Mouse (Mus musculus): ENCODE results near the gene Aicda.
"Not testable (repeated sequence)": the region's sequence is repeated elsewhere in the genome, so short reads cannot be mapped to it uniquely, and the experiment has no call there.

The Aicda gene

DNA sequence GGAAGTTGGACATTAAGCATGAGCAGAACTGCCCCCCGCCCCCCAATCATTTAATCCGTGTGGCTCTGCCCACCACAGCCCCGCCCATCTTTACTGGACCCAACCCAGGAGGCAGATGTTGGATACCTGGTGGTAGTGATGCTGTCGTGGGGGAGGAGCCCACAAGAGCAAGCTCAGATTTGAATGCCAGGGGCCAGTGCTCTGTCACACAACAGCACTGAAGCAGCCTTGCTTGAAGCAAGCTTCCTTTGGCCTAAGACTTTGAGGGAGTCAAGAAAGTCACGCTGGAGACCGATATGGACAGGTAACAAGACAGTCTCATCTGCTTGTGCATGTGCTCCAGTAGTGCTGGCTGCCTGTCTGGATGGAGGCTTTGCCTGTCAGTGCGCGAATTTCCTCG lies at the start of gene Aicda:
Gene Aicda (plus strand): TSS at position 196 of the 400 bp plus-strand sequence.
- DNase-seq (ENCODE audit: low spot score), result no peak

DNA sequence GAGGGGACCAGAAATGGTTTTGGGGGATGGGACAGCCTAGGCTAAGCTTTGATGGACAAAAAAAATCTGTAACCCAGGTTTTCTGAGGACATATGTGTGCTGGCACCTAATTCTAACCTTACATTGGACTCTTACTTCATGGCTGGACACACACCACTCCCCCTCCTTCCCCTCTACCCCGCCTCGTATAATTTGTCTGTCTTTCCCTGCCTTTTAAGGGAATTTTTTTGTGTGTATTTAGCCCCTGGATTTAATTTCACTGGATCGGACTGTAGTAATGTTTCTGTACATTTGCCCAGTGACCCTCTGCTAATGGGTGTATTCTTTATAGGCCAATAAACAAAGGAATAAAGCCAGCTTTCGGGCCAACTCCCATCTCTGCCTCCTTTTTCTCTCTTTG lies 48.6 kb upstream of the Aicda start:
- DNase-seq (ENCODE audit: low spot score), result no peak

DNA sequence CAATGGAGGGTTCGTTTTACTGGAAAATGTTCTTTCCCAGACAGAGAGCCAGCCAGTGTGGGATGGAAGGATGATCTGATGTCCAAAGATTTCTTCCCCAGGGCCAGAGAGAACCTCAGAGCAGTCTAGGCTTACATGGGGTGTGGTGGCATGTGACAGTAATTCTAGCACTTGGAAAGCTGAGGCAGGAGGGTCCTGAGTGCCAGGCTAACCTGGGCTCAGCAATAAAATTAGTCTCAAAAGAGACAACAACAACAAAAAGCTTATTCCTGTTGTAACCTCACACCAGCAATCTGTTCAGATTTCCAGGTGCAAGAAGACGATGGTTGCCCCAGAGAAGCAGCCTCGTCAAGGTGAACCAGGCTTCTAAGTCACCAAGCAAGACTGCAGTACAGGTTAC lies 48.1 kb upstream of the Aicda start, which contains the start of gene Mfap5:
Gene Mfap5 (plus strand): TSS at position 301 of the 400 bp plus-strand sequence.
- DNase-seq (ENCODE audit: low spot score), result no peak

DNA sequence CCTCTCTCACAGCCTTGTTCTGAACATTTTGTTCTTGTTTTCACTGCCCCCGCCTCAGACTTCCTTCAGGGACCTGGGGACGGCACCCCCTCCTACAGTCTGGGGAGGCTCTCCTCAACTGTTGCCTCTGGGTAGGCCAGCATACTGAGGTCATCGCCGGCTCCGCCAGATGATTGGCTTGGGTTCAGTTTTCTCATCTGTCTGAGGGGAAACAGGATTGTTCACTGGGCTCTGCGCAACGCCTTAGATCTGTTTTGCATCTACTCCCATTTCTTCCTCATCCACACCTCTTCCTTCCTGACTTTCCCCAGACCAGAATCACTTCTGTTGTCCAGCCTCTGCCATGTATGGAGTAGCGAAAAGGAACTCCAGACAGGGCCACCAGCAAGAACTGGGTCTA lies 45.1 kb upstream of the Aicda start:
- DNase-seq (ENCODE audit: low spot score), result no peak

DNA sequence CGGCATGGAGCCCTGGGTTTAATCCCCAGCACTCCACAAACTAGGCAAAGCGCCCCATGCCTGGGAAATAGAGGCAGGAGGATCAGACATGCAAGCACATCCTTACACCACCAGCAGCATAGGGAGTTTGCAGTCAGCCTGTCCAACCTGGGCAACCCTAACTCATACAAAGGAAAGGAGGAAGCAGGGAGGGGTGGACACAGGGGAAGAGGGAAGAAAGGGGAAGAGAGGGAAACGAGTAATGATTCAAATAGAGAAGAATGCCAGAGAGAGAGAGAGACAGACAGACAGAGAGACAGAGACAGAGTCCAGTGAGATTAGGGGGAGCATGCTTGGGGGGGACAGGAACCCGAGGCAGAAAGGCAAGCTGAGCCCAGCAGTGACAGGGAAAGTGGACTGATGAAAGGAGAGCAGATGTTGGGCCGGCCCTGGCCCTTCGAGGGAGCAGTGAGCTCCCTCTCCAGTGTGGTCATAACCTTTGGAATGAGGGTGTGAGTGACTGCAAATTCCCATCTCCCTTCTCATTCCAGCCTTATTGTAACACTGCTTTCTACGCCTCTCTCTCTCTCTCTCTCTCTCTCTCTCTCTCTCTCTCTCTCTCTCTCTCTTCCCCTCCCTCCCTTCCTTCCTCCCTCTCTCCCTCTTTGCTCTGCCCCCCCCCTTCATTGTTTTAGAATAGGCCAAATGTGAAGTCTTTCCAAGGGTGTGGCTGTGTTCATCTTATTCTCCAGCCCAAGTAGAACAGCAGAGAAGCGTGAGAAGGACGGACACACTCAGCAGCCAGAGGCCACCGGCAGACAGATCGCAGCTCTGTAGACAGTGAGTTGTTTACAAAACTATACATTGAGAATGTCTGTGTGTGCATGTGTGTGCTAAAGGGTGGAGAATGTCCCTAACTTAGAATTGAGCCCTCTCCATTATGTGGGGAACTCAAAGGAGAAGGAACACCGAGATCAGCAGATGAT lies 40.4 kb upstream of the Aicda start:
- no peak for DNase-seq (ENCODE audit: low spot score)

DNA sequence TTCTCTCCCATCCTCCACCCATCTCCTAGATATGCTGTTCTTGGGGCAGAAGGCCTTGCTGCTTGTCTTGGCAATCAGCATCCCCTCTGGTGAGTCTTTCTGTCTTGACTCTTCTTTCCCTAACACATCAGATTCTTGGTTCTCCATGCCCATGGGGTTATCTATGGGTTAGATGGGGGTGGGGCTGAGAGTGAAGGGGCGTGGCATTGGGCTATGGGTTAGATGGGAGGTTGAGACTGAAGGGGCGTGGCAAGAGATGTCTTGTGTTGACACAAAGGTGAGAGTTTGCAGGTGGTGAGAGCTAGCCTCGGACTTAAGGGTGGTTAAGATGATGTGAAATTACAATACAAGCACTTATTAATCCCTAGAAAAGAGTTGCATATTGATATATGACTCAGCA lies 39.3 kb upstream of the Aicda start:
- DNase-seq (ENCODE audit: low spot score), result no peak

DNA sequence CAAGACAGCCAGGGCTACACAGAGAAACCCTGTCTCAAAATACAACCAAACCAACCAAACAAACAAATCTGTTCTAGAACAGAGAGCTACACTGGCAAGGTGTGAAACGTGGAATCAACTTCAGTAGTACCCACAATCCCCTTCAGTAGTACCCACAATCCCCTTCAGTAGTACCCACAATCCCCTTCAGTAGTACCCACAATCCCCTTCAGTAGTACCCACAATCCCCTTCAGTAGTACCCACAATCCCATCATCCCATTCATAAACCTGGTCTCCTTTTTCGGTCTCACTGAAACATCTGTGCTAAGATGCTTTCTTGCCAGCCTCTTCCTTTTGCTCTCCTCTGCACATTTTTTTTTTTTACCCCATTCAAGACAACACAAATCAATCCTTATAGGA lies 37.8 kb upstream of the Aicda start:
- not testable (repeated sequence) for DNase-seq (ENCODE audit: low spot score)

DNA sequence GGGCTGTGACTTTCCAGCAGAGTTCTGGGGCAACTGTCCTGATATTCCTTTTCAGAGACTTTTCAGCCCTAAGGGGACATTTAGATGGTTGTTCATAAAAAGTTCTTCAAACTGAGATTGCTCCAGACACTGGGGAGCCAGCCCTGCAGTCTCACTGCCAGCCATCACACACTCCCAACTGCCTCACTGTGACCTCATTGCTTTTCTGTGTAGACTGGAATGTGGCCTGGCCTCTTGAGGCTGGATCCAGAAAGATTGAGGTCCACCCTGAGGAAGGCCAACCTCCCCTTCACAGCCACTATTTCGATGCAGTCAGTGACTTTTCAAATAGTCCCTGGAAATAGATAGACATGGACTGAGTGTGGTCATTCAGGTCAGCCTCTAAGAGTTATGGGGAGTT lies 35.9 kb upstream of the Aicda start:
- no peak for DNase-seq (ENCODE audit: low spot score)

DNA sequence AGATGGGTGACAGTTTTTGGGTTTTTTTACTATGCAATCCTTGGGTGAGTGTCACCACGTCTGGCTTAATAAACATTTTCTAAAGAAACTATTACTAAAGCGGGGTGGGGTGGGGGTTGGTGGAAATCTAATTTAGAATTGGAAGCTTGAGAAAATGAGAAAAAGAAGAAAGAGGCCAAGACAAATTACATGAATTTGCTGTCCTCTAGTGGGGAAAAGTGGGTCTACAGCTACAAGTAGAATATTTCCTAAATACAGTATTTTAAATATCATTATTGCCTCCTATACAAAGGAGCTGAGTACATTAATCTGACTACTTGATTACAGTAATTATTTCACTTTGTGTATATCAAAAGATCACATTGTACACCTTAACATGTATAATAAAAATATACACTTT lies 34.2 kb upstream of the Aicda start:
- DNase-seq (ENCODE audit: low spot score), result peak; percentile 52

DNA sequence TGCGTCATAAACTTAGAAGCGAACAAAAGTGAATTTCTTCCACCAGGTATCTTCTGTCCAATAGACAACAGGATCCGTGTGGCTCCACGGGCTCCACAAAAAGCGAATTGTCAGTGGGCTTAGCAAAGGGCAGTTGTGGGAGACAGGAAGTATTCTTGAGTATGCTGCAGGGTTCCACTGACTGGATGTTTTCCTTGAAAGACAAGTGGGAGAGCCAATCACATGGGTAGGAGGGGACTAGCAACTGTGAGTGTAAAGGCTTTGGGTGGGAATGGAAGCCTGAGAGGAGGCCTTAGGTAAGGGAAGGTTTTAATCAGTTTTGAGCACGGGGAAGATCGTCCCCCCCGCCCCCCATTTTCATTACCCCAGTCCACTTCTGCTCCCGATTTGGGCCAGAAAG lies 31.0 kb upstream of the Aicda start:
- no peak for DNase-seq (ENCODE audit: low spot score)

DNA sequence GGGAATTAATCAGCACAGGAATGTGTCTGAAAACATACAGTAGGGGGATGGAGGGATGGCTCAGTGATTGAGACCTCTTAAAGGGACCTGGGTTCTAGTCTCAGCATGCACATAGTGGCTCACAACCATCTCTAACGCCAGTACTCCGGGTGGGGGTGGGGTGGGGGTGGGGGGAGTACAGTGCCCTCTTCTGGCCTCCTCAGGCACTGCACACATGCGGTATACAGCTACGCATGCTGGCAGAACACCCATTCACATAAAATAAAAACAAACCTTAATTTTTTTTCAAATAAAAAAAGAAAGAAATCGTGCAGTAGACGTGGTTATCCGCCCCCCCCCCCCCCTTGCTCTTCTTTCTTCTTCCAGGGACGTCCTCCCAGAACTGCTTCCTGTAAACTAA lies 30.3 kb upstream of the Aicda start:
- DNase-seq (ENCODE audit: low spot score), result no peak

DNA sequence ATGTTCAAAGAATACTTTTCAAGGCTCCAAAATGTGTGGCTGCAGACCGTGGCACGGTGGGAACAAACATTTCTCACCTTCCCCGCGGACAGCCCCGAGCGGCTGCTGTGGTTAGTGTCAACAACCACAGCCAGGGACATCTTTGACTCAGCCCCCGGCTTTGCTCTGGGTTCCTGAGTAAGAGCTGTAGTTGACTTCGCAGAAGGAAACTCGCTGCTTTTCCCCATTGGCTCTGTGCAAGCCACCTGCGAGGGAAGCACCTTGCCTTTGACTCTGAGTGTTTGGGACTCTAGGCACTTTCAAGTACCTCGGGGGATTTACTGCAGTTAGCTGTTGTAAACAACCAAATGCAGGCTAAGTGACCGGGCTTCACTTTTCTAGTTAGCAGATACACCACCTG lies 26.0 kb upstream of the Aicda start:
- no peak for DNase-seq (ENCODE audit: low spot score)

DNA sequence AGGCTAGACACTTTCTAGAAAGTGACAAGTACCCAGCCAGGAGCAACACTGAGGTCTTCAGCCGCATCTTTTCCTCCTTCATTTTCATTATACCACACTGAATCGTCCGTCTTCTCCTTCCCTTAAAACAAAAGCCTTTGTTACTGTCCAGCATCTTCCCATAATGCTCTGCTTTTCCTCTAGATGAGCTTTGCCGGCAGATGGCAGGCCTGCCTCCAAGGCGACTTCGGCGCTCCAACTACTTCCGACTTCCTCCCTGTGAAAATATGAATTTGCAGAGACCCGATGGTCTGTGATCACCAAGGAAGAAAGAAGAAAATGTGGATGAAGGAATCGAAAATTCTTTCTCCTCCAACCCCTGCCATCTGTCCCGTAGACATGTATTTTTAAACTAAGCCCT lies 25.5 kb upstream of the Aicda start:
- DNase-seq (ENCODE audit: low spot score), result no peak

DNA sequence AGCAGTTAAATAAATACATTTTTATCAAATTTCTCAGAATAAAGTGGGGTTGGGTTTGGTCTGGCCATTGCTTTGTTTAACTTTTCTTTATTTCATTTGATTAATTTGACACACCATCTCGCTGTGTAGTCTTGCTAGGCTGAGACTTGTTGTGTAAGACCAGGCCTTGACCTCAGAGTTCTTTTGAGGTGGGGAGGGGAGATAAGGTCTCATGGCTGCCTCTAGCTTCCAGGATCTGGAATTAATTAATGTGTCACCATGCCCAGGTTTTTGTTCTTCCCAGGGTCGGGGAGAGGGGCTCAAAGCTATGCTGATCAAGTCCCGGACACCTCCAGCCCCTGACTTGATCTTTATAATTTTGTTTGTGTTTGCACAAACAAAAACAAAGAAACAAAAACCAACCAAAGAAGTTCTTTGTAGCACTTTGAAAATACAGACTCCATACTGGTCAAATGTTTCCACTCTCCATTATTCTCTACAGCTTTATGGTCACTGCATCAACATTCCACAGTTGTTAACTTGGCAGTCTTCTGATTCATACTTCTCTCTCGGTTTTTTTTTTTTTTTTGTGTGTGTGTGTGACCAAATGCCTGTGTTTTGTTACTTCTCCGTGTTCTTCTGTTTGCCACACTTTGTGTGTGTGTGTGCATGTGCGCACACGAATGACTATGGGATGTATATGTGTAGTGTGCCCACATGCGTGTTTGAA lies 22.0 kb upstream of the Aicda start:
- DNase-seq (ENCODE audit: low spot score), result peak; percentile 17

DNA sequence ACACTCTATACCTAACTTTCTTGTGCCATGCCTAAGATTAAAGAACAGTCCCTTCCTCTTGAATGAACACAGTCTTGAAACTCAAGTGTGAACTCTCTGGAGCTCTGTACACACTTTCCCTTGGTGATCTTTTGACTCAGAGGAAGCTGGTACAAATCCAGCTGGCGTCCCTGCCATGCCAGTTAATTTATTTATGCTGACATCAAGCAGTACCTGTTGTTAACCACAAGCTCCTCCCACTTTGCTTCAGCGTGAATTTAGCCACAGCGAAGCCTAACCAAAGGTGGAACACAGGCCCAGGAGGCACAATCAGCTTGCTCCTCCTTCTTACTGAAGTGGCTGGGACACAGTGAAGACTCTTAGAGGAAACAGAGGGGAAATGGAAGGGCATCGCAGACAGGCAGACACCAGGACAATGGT lies 20.7 kb upstream of the Aicda start:
- DNase-seq (ENCODE audit: low spot score), result peak; percentile 39

DNA sequence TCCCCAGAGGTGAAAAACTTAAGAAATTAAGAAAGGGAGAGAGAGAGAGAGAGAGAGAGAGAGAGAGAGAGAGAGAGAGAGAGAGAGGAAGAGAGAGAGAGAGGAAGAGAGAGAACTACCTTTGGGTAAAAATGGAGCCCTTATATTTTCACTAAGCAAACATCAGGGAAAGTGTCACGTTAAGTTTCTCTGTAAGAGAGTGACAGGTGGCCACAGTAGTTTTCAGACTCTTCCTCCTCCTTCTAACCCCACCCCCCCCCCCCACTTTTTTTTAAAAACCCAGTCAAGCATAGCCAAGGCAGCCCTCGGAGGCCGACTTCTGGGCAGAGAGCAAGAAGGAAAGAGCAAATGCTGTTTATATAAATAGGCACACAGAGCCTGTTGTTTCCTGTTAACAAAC lies 19.6 kb upstream of the Aicda start:
- DNase-seq (ENCODE audit: low spot score), result no peak

DNA sequence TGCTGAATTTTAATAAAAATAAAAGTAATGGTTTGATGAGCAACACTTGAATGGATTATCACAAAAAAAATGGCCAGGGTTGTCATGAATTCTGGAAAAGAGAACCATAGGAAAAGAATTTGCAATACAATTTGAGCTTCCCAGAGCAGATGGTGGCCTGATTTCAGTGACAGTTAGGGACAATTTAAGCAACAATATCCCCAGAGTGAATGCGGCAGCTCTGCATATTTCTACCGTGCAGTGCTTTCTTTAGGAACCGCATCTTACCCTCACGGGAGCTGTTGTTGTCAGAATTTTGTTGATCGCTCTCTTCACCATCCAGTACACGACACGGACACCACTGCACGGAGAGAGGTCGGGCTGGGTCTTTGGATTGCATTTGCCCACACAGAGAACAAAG lies 14.0 kb upstream of the Aicda start:
- no peak for DNase-seq (ENCODE audit: low spot score)

DNA sequence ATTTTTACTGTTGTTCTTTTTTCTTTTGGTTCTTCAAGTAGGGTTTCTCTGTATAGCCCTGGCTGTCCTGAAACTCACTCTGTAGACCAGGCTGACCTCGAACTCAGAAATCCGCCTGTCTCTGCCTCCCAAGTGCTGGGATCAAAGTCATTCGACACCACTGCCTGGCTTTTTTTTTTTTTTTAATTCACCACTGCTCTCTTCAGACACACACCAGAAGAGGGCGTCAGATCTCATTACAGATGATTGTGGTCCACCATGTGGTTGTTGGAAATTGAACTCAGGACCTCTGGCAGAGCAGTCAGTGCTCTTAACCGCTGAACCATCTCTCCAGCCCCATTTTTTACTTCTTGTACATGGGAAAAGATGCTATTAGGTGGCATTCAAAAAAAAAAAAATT lies 11.1 kb upstream of the Aicda start:
- DNase-seq (ENCODE audit: low spot score), result not testable (repeated sequence)

DNA sequence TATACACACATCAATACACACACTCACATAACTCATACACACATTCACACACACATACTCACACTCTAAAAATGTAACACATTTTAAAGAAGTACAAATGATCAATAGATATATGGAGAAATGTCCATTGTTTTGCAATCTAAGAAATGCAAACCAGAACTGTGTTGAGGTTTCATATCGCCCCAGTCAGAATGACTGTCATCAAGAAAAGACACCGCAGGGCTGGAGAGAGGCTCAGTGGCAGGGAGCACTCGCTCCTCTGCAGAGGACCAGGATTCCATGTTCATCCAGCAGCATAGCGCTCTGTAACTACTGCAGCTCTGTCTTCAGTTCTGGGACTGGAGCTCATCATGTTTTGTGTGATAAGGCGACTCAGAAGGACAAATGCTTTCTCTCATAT lies 10.0 kb upstream of the Aicda start:
- DNase-seq (ENCODE audit: low spot score), result no peak

DNA sequence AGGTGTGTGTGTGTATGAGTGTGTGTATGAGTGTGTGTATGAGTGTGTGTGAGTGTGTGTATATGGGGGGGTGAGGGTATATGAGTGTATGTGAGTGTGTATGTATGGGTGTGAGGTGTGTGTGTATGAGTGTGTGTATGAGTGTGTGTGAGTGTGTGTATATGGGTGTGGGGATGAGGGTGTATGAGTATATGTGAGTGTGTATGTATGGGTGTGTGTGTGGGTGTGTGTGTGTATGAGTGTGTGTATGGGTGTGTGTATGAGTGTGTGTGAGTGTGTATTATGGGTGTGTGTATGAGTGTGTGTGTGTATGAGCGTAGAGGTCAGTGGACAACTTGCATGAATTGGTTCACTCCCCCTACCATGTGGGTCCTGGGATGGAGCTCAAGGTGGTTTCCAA lies 8.9 kb upstream of the Aicda start:
- no peak for DNase-seq (ENCODE audit: low spot score)

DNA sequence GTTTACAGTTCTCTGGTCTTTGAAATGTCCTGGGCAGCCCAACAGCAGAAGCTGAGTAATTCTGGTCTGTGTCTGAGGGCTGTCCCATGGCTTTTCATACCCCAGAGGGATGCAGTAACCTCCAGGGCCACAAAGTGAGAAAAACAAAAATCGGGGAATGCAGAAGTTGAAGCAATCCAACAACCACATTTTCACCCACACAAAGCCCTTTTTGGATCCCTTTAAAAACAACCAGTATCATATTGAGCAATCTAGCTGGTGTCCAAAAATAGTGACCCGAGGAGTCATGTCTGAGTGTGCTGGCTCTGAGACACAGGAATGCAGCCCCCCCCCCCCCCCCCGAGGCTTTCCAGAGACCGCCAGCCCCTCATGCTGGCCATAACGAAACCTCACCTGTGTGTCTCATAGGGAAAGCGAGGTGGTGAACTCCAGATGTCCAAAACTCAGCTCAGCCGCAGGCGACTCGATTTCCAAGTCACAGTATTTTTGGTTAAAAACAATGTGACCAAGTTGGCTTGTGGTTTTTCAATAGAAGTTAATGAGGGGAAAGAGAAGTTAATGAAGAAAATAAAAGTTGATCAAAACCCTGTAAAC lies 8.2 kb upstream of the Aicda start:
- peak; percentile 42 for DNase-seq (ENCODE audit: low spot score)

DNA sequence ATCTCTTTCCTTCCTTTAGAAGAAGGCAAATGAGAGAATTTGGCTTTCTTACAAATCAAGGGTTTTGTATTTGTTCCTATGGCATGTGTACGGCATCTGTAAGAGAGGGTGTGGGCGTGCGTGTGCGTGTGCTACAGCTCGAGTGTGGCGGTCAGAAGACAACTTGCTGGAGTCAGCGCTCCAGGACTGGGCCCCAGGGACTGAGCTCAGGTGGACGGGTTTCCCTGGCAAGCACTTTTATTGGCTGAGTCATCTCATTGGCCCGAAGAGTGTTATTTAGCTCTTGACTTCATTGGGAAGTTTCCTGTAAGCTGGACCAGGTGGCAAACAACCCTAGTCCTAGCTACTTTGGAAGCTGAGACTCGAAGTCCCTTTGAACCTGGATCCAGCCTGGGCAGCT lies 7.7 kb upstream of the Aicda start:
- no peak for DNase-seq (ENCODE audit: low spot score)

DNA sequence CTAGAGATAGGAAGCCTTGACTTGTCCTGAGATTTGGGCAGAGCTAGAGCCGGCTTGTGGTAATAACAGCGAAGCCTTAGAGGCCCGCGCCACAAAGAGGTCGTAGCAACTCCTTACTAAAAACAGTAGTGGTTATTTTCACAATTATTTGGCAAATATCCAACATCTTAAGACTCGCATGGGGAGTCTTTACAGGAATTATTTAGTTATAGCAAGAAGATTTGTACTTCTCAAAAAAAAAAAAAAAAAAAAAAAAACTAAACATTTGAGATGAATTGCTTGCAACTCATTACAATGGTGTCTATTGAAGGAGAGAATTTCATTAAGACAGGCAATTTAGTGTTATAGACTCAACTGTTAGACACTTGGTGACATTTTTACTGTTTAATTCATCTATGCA lies 501 bp downstream of the Aicda start:
- DNase-seq (ENCODE audit: low spot score), result no peak
